Comparison of ENCODE assay signal across 8 mouse cellular contexts in the genomic region with DNA sequence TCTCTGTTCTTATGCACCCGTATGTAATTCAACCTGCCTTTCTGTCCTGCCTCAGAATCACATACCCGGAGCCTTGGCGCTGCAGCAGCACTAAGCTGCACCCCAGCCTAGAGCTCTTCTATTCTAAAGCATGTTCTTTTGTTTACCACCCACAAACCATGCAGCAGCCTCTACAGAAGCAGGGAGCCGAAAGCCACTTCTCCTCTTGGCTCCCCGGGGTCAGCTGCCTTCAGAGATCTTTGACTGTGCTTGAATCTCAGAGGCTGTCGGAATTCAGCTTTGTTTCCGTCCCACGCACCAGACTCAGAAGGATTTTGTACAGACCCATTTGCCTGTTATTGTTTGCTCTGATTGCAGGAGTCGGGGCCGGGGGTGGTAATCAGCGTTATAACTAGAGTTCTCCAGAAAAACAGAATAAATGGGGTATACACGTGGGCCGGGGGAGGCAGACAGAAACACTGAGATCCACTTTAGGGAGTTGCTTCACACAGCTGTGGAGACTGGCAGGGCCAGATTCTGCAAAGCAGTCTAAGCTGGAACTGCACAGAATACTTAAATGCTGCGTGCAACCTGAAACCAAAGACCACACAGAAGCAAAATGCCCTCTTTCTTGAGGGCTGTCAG. TPM values are rescaled to one million over a fixed set of nuclear protein-coding genes. Genes with fewer than 3 reads are reported as not detected.
DNase-seq lines count a peak whose midpoint lies in the region; ATAC-seq and TF ChIP-seq lines count a peak whose summit lies in the region.

No protein-coding gene starts in this region.

- ATAC-seq in stomach, embryonic 14.5 days (ENCODE audit: insufficient number of reproducible peaks, insufficient read depth, low FRiP score, low read depth): no peak
- no peak for ATAC-seq in stomach, postnatal 0 days (ENCODE audit: low FRiP score, low TSS enrichment)
- 0 out of 2 replicates have a peak, but pooled peaks have one; percentile 57 for ATAC-seq in hindbrain, embryonic 12.5 days (ENCODE audit: low FRiP score)
- ATAC-seq in limb, embryonic 13.5 days (ENCODE audit: low FRiP score, low read depth): peak; percentile 78
- no peak for ATAC-seq in stomach, embryonic 16.5 days (ENCODE audit: insufficient read depth, low FRiP score)
- no peak for ATAC-seq in liver, postnatal 0 days

- no peak for TF ChIP-seq CTCF in stomach, postnatal 0 days (IDR thresholded peaks at IDR 0.05; ENCODE audit: low read depth)
- TF ChIP-seq CTCF in liver, postnatal 0 days (IDR thresholded peaks at IDR 0.05; ENCODE audit: low read depth): no peak

- peak overlapping the region; percentile 30; the same call in 1 of the 2 replicates for H3K27ac ChIP-seq in stomach, embryonic 14.5 days (ENCODE audit: low read length)
- H3K27ac ChIP-seq in stomach, postnatal 0 days (replicated peaks): no peak overlapping the region
- peak overlapping the region; percentile 62 for H3K27ac ChIP-seq in hindbrain, embryonic 12.5 days
- peak overlapping the region; percentile 80 for H3K27ac ChIP-seq in limb, embryonic 13.5 days
- 0 out of 2 replicates have a peak overlapping the region, but pooled peaks have one; percentile 1 for H3K27ac ChIP-seq in stomach, embryonic 16.5 days (ENCODE audit: low read length)
- H3K27ac ChIP-seq in liver, postnatal 0 days (ENCODE audit: low read depth): no peak overlapping the region

- H3K4me3 ChIP-seq in stomach, embryonic 14.5 days (ENCODE audit: low read depth, low read length): no peak overlapping the region
- H3K4me3 ChIP-seq in stomach, postnatal 0 days (ENCODE audit: low read depth, low read length): no peak overlapping the region
- no peak overlapping the region for H3K4me3 ChIP-seq in hindbrain, embryonic 12.5 days
- no peak overlapping the region for H3K4me3 ChIP-seq in limb, embryonic 13.5 days
- no peak overlapping the region for H3K4me3 ChIP-seq in stomach, embryonic 16.5 days (replicated peaks; ENCODE audit: low read length)
- H3K4me3 ChIP-seq in liver, postnatal 0 days (ENCODE audit: low read depth, low read length): no peak overlapping the region

- DNase-seq in stomach, postnatal 0 days (ENCODE audit: low spot score): no peak
- no peak for DNase-seq in spleen, postnatal 4 days (ENCODE audit: low spot score in 2 of 2)
- no peak for DNase-seq in ovary, adult 18-20 months (ENCODE audit: low spot score)
- no peak for DNase-seq in liver, postnatal 0 days

- H3K36me3 ChIP-seq in stomach, embryonic 14.5 days (ENCODE audit: control insufficient read depth, insufficient read depth, low read length): no peaks in the 10 kb centered on the region
- no peaks in the 10 kb centered on the region for H3K36me3 ChIP-seq in stomach, postnatal 0 days (ENCODE audit: control insufficient read depth, insufficient read depth, low read length)
- H3K36me3 ChIP-seq in hindbrain, embryonic 12.5 days: no peaks in the 10 kb centered on the region
- no peaks in the 10 kb centered on the region for H3K36me3 ChIP-seq in limb, embryonic 13.5 days
- H3K36me3 ChIP-seq in stomach, embryonic 16.5 days (ENCODE audit: control insufficient read depth, insufficient read depth, low read length): no peaks in the 10 kb centered on the region
- no peaks in the 10 kb centered on the region for H3K36me3 ChIP-seq in liver, postnatal 0 days (replicated peaks; ENCODE audit: insufficient read depth, low read length)

- TF ChIP-seq EP300 in stomach, postnatal 0 days (optimal IDR thresholded peaks at IDR 0.05): no peak
- no peak for TF ChIP-seq EP300 in liver, postnatal 0 days (IDR thresholded peaks at IDR 0.05; ENCODE audit: low read depth)

- peaks cover 9% of the 10 kb centered on the region; the same call in 1 of the 2 replicates for H3K4me1 ChIP-seq in stomach, embryonic 14.5 days (ENCODE audit: control insufficient read depth, insufficient read depth, low read length)
- H3K4me1 ChIP-seq in stomach, postnatal 0 days (replicated peaks; ENCODE audit: control insufficient read depth, insufficient read depth): no peaks in the 10 kb centered on the region
- peaks cover 21% of the 10 kb centered on the region for H3K4me1 ChIP-seq in hindbrain, embryonic 12.5 days
- peaks cover 47% of the 10 kb centered on the region for H3K4me1 ChIP-seq in limb, embryonic 13.5 days
- peaks cover 24% of the 10 kb centered on the region for H3K4me1 ChIP-seq in stomach, embryonic 16.5 days (ENCODE audit: control insufficient read depth, insufficient read depth, low read length)
- peaks cover 9% of the 10 kb centered on the region for H3K4me1 ChIP-seq in liver, postnatal 0 days (ENCODE audit: insufficient read depth)

- H3K4me2 ChIP-seq in stomach, embryonic 14.5 days (replicated peaks; ENCODE audit: low read depth, low read length): no peak overlapping the region
- no peak overlapping the region for H3K4me2 ChIP-seq in stomach, postnatal 0 days (replicated peaks; ENCODE audit: low read depth)
- H3K4me2 ChIP-seq in hindbrain, embryonic 12.5 days (replicated peaks): peak overlapping the region; percentile 35
- peak overlapping the region; percentile 28 for H3K4me2 ChIP-seq in limb, embryonic 13.5 days (replicated peaks)
- H3K4me2 ChIP-seq in stomach, embryonic 16.5 days (ENCODE audit: low read depth, low read length): no peak overlapping the region
- no peak overlapping the region for H3K4me2 ChIP-seq in liver, postnatal 0 days (ENCODE audit: low read depth, low read length)

- H3K9ac ChIP-seq in stomach, embryonic 14.5 days (replicated peaks; ENCODE audit: low read depth, low read length): no peak overlapping the region
- H3K9ac ChIP-seq in stomach, postnatal 0 days (ENCODE audit: low read length): no peak overlapping the region
- 0 out of 2 replicates have a peak overlapping the region, but pooled peaks have one; percentile 18 for H3K9ac ChIP-seq in hindbrain, embryonic 12.5 days
- peak overlapping the region; percentile 43; the same call in 1 of the 2 replicates for H3K9ac ChIP-seq in limb, embryonic 13.5 days
- peak overlapping the region; percentile 16; the same call in 1 of the 2 replicates for H3K9ac ChIP-seq in stomach, embryonic 16.5 days (ENCODE audit: low read length)
- H3K9ac ChIP-seq in liver, postnatal 0 days (replicated peaks): no peak overlapping the region

- no peaks in the 10 kb centered on the region for H3K27me3 ChIP-seq in stomach, embryonic 14.5 days (ENCODE audit: control insufficient read depth, insufficient read depth, low read length)
- no peaks in the 10 kb centered on the region for H3K27me3 ChIP-seq in stomach, postnatal 0 days (ENCODE audit: control insufficient read depth, insufficient read depth, low read length)
- no peaks in the 10 kb centered on the region for H3K27me3 ChIP-seq in hindbrain, embryonic 12.5 days
- H3K27me3 ChIP-seq in limb, embryonic 13.5 days: no peaks in the 10 kb centered on the region
- no peaks in the 10 kb centered on the region for H3K27me3 ChIP-seq in stomach, embryonic 16.5 days (ENCODE audit: control insufficient read depth, insufficient read depth, low read length)
- H3K27me3 ChIP-seq in liver, postnatal 0 days (ENCODE audit: insufficient read depth, low read length): no peaks in the 10 kb centered on the region

- WGBS in stomach, embryonic 14.5 days: 36% methylated on average over 14 of the region's 14 CpGs
- 46% methylated on average over 14 of the region's 14 CpGs for WGBS in stomach, postnatal 0 days
- 25% methylated on average over 14 of the region's 14 CpGs for WGBS in hindbrain, embryonic 12.5 days
- 40% methylated on average over 14 of the region's 14 CpGs for WGBS in limb, embryonic 13.5 days
- WGBS in stomach, embryonic 16.5 days: 39% methylated on average over 14 of the region's 14 CpGs
- 79% methylated on average over 14 of the region's 14 CpGs for WGBS in liver, postnatal 0 days (ENCODE audit: insufficient replicate concordance)

- no peaks in the 10 kb centered on the region for H3K9me3 ChIP-seq in stomach, embryonic 14.5 days (ENCODE audit: control insufficient read depth, low read depth, low read length)
- H3K9me3 ChIP-seq in stomach, postnatal 0 days (ENCODE audit: control insufficient read depth, low read length): no peaks in the 10 kb centered on the region
- H3K9me3 ChIP-seq in hindbrain, embryonic 12.5 days (replicated peaks): no peaks in the 10 kb centered on the region
- no peaks in the 10 kb centered on the region for H3K9me3 ChIP-seq in limb, embryonic 13.5 days
- no peaks in the 10 kb centered on the region for H3K9me3 ChIP-seq in stomach, embryonic 16.5 days (replicated peaks; ENCODE audit: control insufficient read depth, low read length)
- H3K9me3 ChIP-seq in liver, postnatal 0 days (ENCODE audit: low read length): no peaks in the 10 kb centered on the region

RNA-seq across cellular contexts. Expression of gene Cyfip1, which starts 8.5 kb away (rescaled TPM):
- 123 and 128 TPM in 2 replicates for polyA plus RNA-seq in stomach, embryonic 14.5 days (2014; fragmentation: Nextera tagmentation; extraction: Ambion mirVana)
- 49.7 and 59.1 TPM in 2 replicates for polyA plus RNA-seq in stomach, postnatal 0 days (2015; fragmentation: Nextera tagmentation; extraction: Ambion mirVana)
- 81.3 and 83.7 TPM in 2 replicates for polyA plus RNA-seq in hindbrain, embryonic 12.5 days (2016; fragmentation: Nextera tagmentation; extraction: Ambion mirVana)
- polyA plus RNA-seq in limb, embryonic 13.5 days (2015; fragmentation: Nextera tagmentation; extraction: Ambion mirVana): 118 and 127 TPM in 2 replicates
- 105 and 116 TPM in 2 replicates for polyA plus RNA-seq in stomach, embryonic 16.5 days (2015; fragmentation: Nextera tagmentation; extraction: Ambion mirVana)
- polyA plus RNA-seq in liver, postnatal 0 days (2015; fragmentation: Nextera tagmentation; extraction: Ambion mirVana): 12.0 and 14.3 TPM in 2 replicates

RNA-seq across cellular contexts. Expression of gene Tubgcp5, which starts 56.1 kb away (rescaled TPM):
- polyA plus RNA-seq in stomach, embryonic 14.5 days (2014; fragmentation: Nextera tagmentation; extraction: Ambion mirVana): 36.1 and 37.0 TPM in 2 replicates
- 8.8 and 10.0 TPM in 2 replicates for polyA plus RNA-seq in stomach, postnatal 0 days (2015; fragmentation: Nextera tagmentation; extraction: Ambion mirVana)
- polyA plus RNA-seq in hindbrain, embryonic 12.5 days (2016; fragmentation: Nextera tagmentation; extraction: Ambion mirVana): 40.7 and 42.8 TPM in 2 replicates
- 44.8 and 46.9 TPM in 2 replicates for polyA plus RNA-seq in limb, embryonic 13.5 days (2015; fragmentation: Nextera tagmentation; extraction: Ambion mirVana)
- polyA plus RNA-seq in stomach, embryonic 16.5 days (2015; fragmentation: Nextera tagmentation; extraction: Ambion mirVana): 25.7 and 31.5 TPM in 2 replicates
- polyA plus RNA-seq in liver, postnatal 0 days (2015; fragmentation: Nextera tagmentation; extraction: Ambion mirVana): 4.4 and 5.5 TPM in 2 replicates

Comparison
In these comparisons a context has a peak if more than half of its experiments do, and no peak if none do; other contexts are left out.
1. H3K27ac ChIP-seq: peak in stomach, embryonic 14.5 days (single experiment), hindbrain, embryonic 12.5 days (single experiment), limb, embryonic 13.5 days (single experiment) and stomach, embryonic 16.5 days (single experiment); none in stomach, postnatal 0 days (single experiment) and liver, postnatal 0 days (single experiment).
2. H3K9ac ChIP-seq: peak in hindbrain, embryonic 12.5 days (single experiment), limb, embryonic 13.5 days (single experiment) and stomach, embryonic 16.5 days (single experiment); none in stomach, embryonic 14.5 days (single experiment), stomach, postnatal 0 days (single experiment) and liver, postnatal 0 days (single experiment).
3. ATAC-seq: peak in hindbrain, embryonic 12.5 days (single experiment) and limb, embryonic 13.5 days (single experiment); none in stomach, embryonic 14.5 days (single experiment), stomach, postnatal 0 days (single experiment), stomach, embryonic 16.5 days (single experiment) and liver, postnatal 0 days (single experiment).
4. H3K4me2 ChIP-seq: peak in hindbrain, embryonic 12.5 days (single experiment) and limb, embryonic 13.5 days (single experiment); none in stomach, embryonic 14.5 days (single experiment), stomach, postnatal 0 days (single experiment), stomach, embryonic 16.5 days (single experiment) and liver, postnatal 0 days (single experiment).